Mouse (Mus musculus): ENCODE measurements at regions not wholly inside any gene's neighbourhood (a gene's known extent, or its start where the extent isn't known, plus 50 kb on each side); places are given as distances from the start of the nearest gene placed in this dataset.

DNA sequence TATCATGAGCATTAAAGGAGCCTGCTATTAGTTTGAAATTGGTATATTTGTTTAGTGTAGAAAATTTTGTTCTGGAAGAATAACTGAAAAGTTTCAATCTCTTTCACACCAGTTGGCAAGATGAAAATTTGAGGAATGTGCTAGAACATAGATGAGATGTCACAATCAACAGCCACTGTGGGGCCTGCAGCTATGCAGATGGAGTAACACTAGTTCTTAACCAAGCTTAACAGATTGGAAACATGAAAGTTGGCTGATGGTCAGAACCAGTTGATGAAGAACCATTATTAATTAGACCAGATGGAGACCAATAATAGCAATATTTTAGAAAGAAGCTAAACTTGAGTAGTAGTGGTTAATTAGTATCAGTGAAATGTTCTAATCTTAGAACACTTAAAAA lies 182.3 kb downstream of the Fat4 start:
- TF ChIP-seq SIN3A (IDR thresholded peaks at IDR 0.05; ENCODE audit: low read length) = no peak
- TF ChIP-seq ZKSCAN1 (IDR thresholded peaks at IDR 0.05; ENCODE audit: borderline replicate concordance, low read depth, low read length) = no peak
- TF ChIP-seq TCF12 (IDR thresholded peaks at IDR 0.05; ENCODE audit: low read depth, low read length) = no peak
- no peak for TF ChIP-seq ETS1 (conservative IDR thresholded peaks at IDR 0.05; ENCODE audit: low read depth, low read length)
- TF ChIP-seq CTCF (conservative IDR thresholded peaks at IDR 0.05 in 1 of 2, IDR thresholded peaks at IDR 0.05 in 1 of 2; ENCODE audit: low read depth in 2 of 2, low read length in 2 of 2) = no peak
- no peak for TF ChIP-seq JUND (conservative IDR thresholded peaks at IDR 0.05; ENCODE audit: low read depth, low read length)
- TF ChIP-seq BHLHE40 (IDR thresholded peaks at IDR 0.05; ENCODE audit: low read depth, low read length) = no peak
- no peak for TF ChIP-seq ZMIZ1 (IDR thresholded peaks at IDR 0.05; ENCODE audit: low read depth, low read length)
- TF ChIP-seq POLR2A (IDR thresholded peaks at IDR 0.05; ENCODE audit: low read depth, low read length) = no peak
- no peak for TF ChIP-seq USF2 (conservative IDR thresholded peaks at IDR 0.05; ENCODE audit: low read depth, low read length)
- TF ChIP-seq E2F4 (IDR thresholded peaks at IDR 0.05; ENCODE audit: insufficient replicate concordance, low read depth, low read length) = no peak
- no peak for TF ChIP-seq CHD1 (IDR thresholded peaks at IDR 0.05; ENCODE audit: low read depth, low read length)
- TF ChIP-seq POLR2AphosphoS2 (IDR thresholded peaks at IDR 0.05; ENCODE audit: low read depth, low read length) = no peak
